Mouse (Mus musculus) CH12.LX (cell line): ENCODE data around the gene Ezh1.
"Not testable (repeated sequence)": the region's sequence is repeated elsewhere in the genome, so short reads cannot be mapped to it uniquely, and the experiment has no call there.

Source experiments
- CTCF ChIP-seq, 2 experiments: IDR thresholded peaks in 1 of 2; conservative IDR thresholded peaks in 1 of 2; 2 replicates each; pipeline ENCODE4 v1.5.1; 2011 to 2012; ENCODE audit warnings: low read depth in 2 of 2, low read length in 2 of 2, improper control_type of control experiment in 1 of 2, inconsistent platforms in 1 of 2, mild to moderate bottlenecking in 1 of 2, moderate library complexity in 1 of 2
- HCFC1 ChIP-seq: IDR thresholded peaks from 2 replicates; pipeline ENCODE4 v1.6.1; 2012; ENCODE audit warnings: low read depth, mild to moderate bottlenecking, inconsistent platforms, low read length, improper control_type of control experiment

GRCm38 (mm10) chr11:101160151-101160550, 66.1 kb downstream of the Ezh1 start:
- not testable (repeated sequence) for TF ChIP-seq CTCF (conservative IDR thresholded peaks at IDR 0.05 in 1 of 2, IDR thresholded peaks at IDR 0.05 in 1 of 2; ENCODE audit: low read depth in 2 of 2, low read length in 2 of 2); HCFC1
